Mouse (Mus musculus) small intestine, adult 10 weeks (tissue): ENCODE measurements around the gene Pla2g4c. TPM values are rescaled to one million over a fixed set of nuclear protein-coding genes. Genes with fewer than 3 reads are reported as not detected.

Source experiments
- polyA plus RNA-seq: library from polyadenylated mRNA; stranded (reverse); fragments of 350-450 nt; fragmentation: Illumina TruSeq; extraction: RNeasy Lipid Tissue Mini Kit (QIAGEN cat#74804); gene quantifications from one replicate; pipeline ENCODE4 v1.2.3, GENCODE M21; 2014; ENCODE audit warnings: low replicate concordance

Gene Pla2g4c
- 3.4 TPM for polyA plus RNA-seq

GRCm38 (mm10) chr7:13324316-13324715, at the start of gene Pla2g4c:
Gene Pla2g4c, plus strand, starts transcription at chr7:13324655.

GRCm38 (mm10) chr7:13277081-13277480, 47.4 kb upstream of the Pla2g4c start, which contains the start of gene Lig1:
Gene Lig1, plus strand, starts transcription at chr7:13277283.

GRCm38 (mm10) chr7:13278308-13278891, 46.1 kb upstream of the Pla2g4c start, which contains the start of gene Zswim9:
Gene Zswim9, minus strand, starts transcription at chr7:13278721.

GRCm38 (mm10) chr7:13397832-13398231, 73.4 kb downstream of the Pla2g4c start, which contains the start of gene Cabp5:
Gene Cabp5, plus strand, starts transcription at chr7:13398132.

Other genes with a start within 250 kb of the Pla2g4c start
- not detected for gene Vmn1r85, start 229.5 kb upstream of the Pla2g4c start, polyA plus RNA-seq
- gene Vmn1r86, start 204.7 kb upstream of the Pla2g4c start, polyA plus RNA-seq = not detected
- not detected for gene Vmn1r87, start 184.5 kb upstream of the Pla2g4c start, polyA plus RNA-seq
- gene Vmn1r88, start 165.1 kb upstream of the Pla2g4c start, polyA plus RNA-seq = 0.04 TPM
- gene Vmn1r89, start 111.6 kb upstream of the Pla2g4c start, polyA plus RNA-seq = not detected
- gene Lig1, start 47.4 kb upstream of the Pla2g4c start, polyA plus RNA-seq = 8.7 TPM
- 3.0 TPM for gene Zswim9, start 45.9 kb upstream of the Pla2g4c start, polyA plus RNA-seq
- gene Cabp5, start 73.5 kb downstream of the Pla2g4c start, polyA plus RNA-seq = not detected
- gene Bsph1, start 126.2 kb downstream of the Pla2g4c start, polyA plus RNA-seq = not detected
- not detected for gene Bsph2, start 246.4 kb downstream of the Pla2g4c start, polyA plus RNA-seq